Mouse (Mus musculus): ENCODE measurements around the gene Sec14l2. TPM values are rescaled to one million over a fixed set of nuclear protein-coding genes. Genes with fewer than 3 reads are reported as not detected.

Gene Sec14l2
- 1.5 and 1.7 TPM in 2 replicates for polyA plus RNA-seq (2012)

- no peak for TF ChIP-seq GATA1 (IDR thresholded peaks at IDR 0.05; ENCODE audit: low read length)
Observed at GRCm38 (mm10) chr11:4122742-4123579, at the start of gene Sec14l2. TSS of gene Sec14l2 (minus strand) at chr11:4123415.

DNA sequence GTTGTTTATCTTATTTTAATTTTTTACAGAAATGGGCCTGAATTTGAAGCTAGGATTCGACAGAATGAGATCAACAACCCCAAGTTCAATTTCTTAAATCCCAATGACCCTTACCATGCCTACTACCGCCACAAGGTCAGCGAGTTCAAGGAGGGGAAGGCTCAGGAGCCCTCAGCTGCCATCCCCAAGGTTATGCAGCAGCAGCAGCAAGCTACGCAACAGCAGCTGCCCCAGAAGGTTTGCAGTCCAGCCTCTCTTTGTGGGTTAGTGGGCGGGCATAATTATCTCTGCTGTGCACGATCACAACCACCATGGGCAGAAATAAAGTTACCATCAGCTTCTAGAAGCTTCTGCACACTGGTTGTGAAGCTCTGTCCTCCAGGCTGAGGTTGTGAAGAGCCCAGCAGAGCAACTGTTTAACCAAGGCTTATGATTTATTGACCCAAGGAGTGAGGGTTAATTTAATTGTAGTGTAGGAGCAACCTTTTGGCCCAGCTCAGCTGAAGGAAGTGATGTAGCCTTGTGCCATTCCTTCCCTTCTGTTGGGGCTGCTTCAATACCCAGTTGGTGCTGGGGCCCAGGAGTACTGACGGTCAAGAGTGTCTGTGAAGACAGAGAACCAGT is 43.4 kb upstream of the Sec14l2 start:
- TF ChIP-seq GATA1 (IDR thresholded peaks at IDR 0.05; ENCODE audit: low read length), result no peak

GRCm38 (mm10) chr11:4164701-4165100 is 41.5 kb upstream of the Sec14l2 start:
- no peak for TF ChIP-seq GATA1 (IDR thresholded peaks at IDR 0.05; ENCODE audit: low read length)

DNA sequence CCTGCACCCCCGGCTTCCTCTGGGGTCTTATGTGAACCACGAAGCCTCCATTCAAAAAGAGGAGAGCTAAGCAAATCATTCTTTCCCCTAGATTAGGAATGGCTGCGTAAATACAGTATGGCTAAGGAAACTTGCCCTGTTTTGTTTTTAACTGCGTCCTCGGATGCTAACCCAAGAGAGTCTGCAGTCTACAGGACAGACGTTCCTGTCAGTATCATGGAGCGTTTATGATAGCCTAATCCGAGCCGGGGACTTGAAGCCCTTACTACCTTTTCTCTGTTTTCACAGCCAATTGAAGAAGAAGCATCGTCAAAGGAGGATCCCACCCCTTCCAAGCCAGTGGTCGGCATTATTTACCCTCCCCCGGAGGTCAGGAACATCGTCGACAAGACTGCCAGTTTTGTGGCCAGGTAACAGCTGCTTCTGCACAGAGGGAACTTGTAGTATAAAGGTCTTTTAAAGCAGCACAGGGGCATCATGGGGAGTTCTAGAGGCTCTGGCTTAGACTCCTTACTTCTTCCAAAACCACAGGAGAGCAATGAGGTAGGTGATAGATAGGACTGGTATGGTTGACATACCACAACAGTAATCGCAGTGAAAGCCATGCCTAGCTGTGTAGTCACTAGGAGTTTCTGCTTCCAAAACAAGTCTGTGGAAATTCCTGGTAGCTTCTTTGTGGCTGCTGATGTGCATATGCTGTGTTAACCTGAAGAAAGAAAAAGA is 37.7 kb upstream of the Sec14l2 start:
- no peak for TF ChIP-seq GATA1 (IDR thresholded peaks at IDR 0.05; ENCODE audit: low read length)

- TF ChIP-seq GATA1 (IDR thresholded peaks at IDR 0.05; ENCODE audit: low read length), result no peak
Observed at GRCm38 (mm10) chr11:4159808-4160708, 36.8 kb upstream of the Sec14l2 start, which contains the start of the genes Ccdc157 and Sf3a1. TSS of gene Ccdc157 (minus strand) at chr11:4160293. TSS of gene Sf3a1 (plus strand) at chr11:4160350.

GRCm38 (mm10) chr11:4158676-4159075 is 35.5 kb upstream of the Sec14l2 start:
- TF ChIP-seq GATA1 (IDR thresholded peaks at IDR 0.05; ENCODE audit: low read length), result no peak

DNA sequence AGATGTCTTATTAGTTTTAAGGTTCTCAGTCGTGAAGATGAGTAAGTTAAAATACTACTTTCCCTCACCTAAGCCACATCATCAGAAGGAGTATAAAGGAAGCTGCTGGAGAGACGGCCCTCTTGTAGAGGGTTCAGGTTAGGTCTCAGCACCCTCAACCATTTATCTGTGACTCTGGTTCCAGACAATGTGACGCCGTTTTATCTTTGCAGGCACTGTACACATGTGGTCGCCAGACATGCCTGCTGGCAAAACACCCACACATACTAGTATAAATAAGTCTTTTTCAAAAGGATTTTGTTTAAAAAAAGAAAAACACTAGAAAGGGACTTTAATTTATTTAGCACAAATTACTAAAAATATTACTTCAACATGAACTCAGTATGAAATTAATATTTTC is 32.4 kb upstream of the Sec14l2 start:
- no peak for TF ChIP-seq GATA1 (IDR thresholded peaks at IDR 0.05; ENCODE audit: low read length)

GRCm38 (mm10) chr11:4153694-4154093 is 30.5 kb upstream of the Sec14l2 start:
- TF ChIP-seq GATA1 (IDR thresholded peaks at IDR 0.05; ENCODE audit: low read length), result no peak

GRCm38 (mm10) chr11:4149886-4150285 is 26.7 kb upstream of the Sec14l2 start:
- no peak for TF ChIP-seq GATA1 (IDR thresholded peaks at IDR 0.05; ENCODE audit: low read length)

- no peak for TF ChIP-seq GATA1 (IDR thresholded peaks at IDR 0.05; ENCODE audit: low read length)
Observed at GRCm38 (mm10) chr11:4148536-4149156, 25.4 kb upstream of the Sec14l2 start.

DNA sequence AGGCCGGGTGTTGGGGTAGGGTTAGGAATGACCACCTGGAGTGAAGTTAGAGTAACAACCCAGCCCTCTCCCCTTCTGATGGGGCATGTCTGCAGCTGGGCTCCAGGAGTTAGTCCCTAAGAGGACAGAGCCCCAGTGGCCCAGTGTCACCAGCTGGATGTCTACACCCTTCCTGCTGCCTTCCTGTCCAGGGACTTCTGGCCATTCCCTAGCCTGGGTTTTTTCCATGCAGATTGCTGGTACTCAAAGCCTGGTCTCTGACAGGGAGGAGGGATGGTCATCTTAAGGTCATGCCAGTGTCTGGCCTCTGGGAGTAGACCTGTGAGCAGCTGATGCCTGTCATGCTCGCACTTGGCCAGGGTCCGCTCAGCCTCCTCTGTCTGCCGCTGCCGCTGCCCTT is 24.9 kb upstream of the Sec14l2 start:
- TF ChIP-seq GATA1 (IDR thresholded peaks at IDR 0.05; ENCODE audit: low read length), result no peak

DNA sequence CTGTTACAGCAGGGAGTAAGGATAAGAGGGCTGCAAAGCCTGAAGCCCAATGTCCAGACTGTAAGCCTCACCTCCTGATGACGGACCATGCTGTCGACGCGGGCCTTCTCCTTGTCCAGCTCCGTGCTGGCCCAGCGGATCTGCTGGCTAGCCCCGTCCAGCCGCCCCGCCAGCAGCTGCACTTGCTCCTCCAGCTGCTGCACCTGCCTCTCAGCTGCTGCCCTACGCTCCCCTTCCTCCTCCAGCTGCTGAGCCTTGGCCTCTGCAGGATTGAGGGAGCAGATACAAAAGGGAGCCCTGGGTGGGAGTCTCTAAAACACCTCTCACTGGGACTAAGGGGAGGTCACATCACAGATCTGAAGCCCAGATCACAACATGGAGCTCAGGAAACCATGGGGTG is 23.9 kb upstream of the Sec14l2 start:
- no peak for TF ChIP-seq GATA1 (IDR thresholded peaks at IDR 0.05; ENCODE audit: low read length)

GRCm38 (mm10) chr11:4146381-4146780 is 23.2 kb upstream of the Sec14l2 start:
- TF ChIP-seq GATA1 (IDR thresholded peaks at IDR 0.05; ENCODE audit: low read length), result no peak

GRCm38 (mm10) chr11:4143281-4144062 is 20.3 kb upstream of the Sec14l2 start:
- TF ChIP-seq GATA1 (IDR thresholded peaks at IDR 0.05; ENCODE audit: low read length), result no peak

Data from G1E-ER4 (cell line).